Mouse (Mus musculus) liver, embryonic 14.5 days (tissue): ENCODE data around the gene 4931428F04Rik. TPM values are rescaled to one million over a fixed set of nuclear protein-coding genes. Genes with fewer than 3 reads are reported as not detected.
"Not testable (repeated sequence)": the region's sequence is repeated elsewhere in the genome, so short reads cannot be mapped to it uniquely, and the experiment has no call there.

Source experiments
- ATAC-seq: fragments of 200-750 bp; cut with Nextera tagmentation; 2 replicates; pipeline ENCODE4 v1.8.0; 2017; ENCODE audit warnings: moderate number of reproducible peaks, mild to moderate bottlenecking, moderate library complexity; ENCODE audit not compliant: insufficient read depth
- DNase-seq, 3 experiments: peaks; one replicate each; pipeline ENCODE4 v3.0.0-alpha.2; 2012 to 2013; ENCODE audit warnings: low read depth in 3 of 3, low spot score in 3 of 3
- H3K27ac ChIP-seq: fragments of 300-500 bp; sonication (generic); 2 replicates; pipeline ENCODE4 v1.5.1; 2014; ENCODE audit warnings: moderate library complexity, mild to moderate bottlenecking, control low read depth, inconsistent platforms
- H3K27me3 ChIP-seq: fragments of 300-500 bp; sonication (generic); 2 replicates; pipeline ENCODE4 v1.6.1; 2014; ENCODE audit warnings: mild to moderate bottlenecking, low read length, moderate library complexity; ENCODE audit not compliant: control insufficient read depth, insufficient read depth
- H3K36me3 ChIP-seq: fragments of 300-500 bp; sonication (generic); replicated peaks from 2 replicates; pipeline ENCODE4 v1.6.1; 2014; ENCODE audit warnings: low read depth; ENCODE audit not compliant: control insufficient read depth, insufficient read depth
- H3K4me1 ChIP-seq, 2 experiments: fragments of 200-500 bp in 1 of 2; fragments of 300-500 bp in 1 of 2; sonication (generic) in 1 of 2; replicated peaks; 2 replicates each; pipeline ENCODE4 v1.6.1; 2012 to 2014; ENCODE audit warnings: antibody characterized with exemption in 1 of 2, inconsistent platforms in 1 of 2, low read length in 1 of 2; ENCODE audit not compliant: control insufficient read depth in 2 of 2, insufficient read depth in 2 of 2
- H3K4me2 ChIP-seq: fragments of 300-500 bp; sonication (generic); 2 replicates; pipeline ENCODE4 v1.6.1; 2014; ENCODE audit warnings: low read depth, mild to moderate bottlenecking, control low read depth, moderate library complexity
- H3K4me3 ChIP-seq, 2 experiments: fragments of 200-500 bp in 1 of 2; fragments of 300-500 bp in 1 of 2; sonication (generic) in 1 of 2; 2 replicates each; pipeline ENCODE4 v1.5.1; 2012 to 2014; ENCODE audit warnings: low read depth in 2 of 2, low read length in 2 of 2, mild to moderate bottlenecking in 2 of 2, control low read depth in 1 of 2, inconsistent platforms in 1 of 2, moderate library complexity in 1 of 2; ENCODE audit not compliant: insufficient read depth in 1 of 2
- H3K9ac ChIP-seq: fragments of 300-500 bp; sonication (generic); replicated peaks from 2 replicates; pipeline ENCODE4 v1.6.1; 2014; ENCODE audit warnings: mild to moderate bottlenecking, control low read depth, moderate library complexity
- H3K9me3 ChIP-seq: fragments of 300-500 bp; sonication (generic); 2 replicates; pipeline ENCODE4 v1.6.1; 2016; ENCODE audit warnings: low read length, mixed read lengths; ENCODE audit not compliant: control insufficient read depth
- CTCF ChIP-seq: IDR thresholded peaks from 2 replicates; pipeline ENCODE4 v1.5.1; 2016; ENCODE audit warnings: antibody characterized with exemption, low read depth, control low read depth
- EP300 ChIP-seq: IDR thresholded peaks from 2 replicates; pipeline ENCODE4 v1.6.1; 2016; ENCODE audit warnings: antibody characterized with exemption, low read depth
- WGBS: fragments of 180-500 bp; shearing (Covaris S2); extraction: QIAGEN DNeasy Blood & Tissue Kit; methylation state at CpG from one replicate; pipeline ENCODE4 v1.1.7; 2014; ENCODE audit not compliant: insufficient replicate concordance; 5-methylcytosine and 5-hydroxymethylcytosine counted together
- microRNA counts: library from miRNA; unstranded; fragments of <30 nt; microRNA quantifications from one replicate; lab custom pipeline; 2016
- microRNA-seq: library from miRNA; unstranded; fragments of <30 nt; microRNA quantifications from one replicate; pipeline ENCODE4, GENCODE M21; 2016
- polyA plus RNA-seq, 2 experiments: library from polyadenylated mRNA; depleted of rRNA in 1 of 2; stranded (reverse) in 1 of 2; unstranded in 1 of 2; fragments of >200 nt; fragmentation: Nextera tagmentation in 1 of 2; extraction: Ambion mirVana in 1 of 2; gene quantifications; 2 replicates each; pipeline versions ENCODE4 v1.2.1 to v1.2.3; 2012 to 2014

Gene 4931428F04Rik
- polyA plus RNA-seq, 2 experiments, result 0.62 to 1.3 TPM

DNA sequence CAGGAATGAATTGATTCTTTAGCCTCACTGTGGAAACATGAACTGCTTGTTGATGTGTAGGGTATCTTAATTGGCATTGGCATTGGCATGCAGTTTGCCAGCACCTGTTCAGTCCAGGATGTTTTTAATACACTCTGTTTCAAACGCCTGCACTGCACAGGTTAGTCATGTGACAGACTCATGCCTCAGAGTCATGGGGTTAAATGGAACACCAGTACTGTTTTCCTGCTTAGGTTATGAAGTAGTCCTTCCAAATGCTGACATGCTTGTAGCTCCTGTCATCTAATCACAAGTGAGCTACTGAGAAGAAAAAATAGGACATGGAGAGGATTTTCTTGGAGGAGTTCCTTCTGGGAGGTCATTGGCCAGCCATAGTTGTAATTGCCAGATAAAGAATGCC lies 54.5 kb downstream of the 4931428F04Rik start:
- no peak for DNase-seq
- Histone ChIP-seq H3K4me2 (no peak overlapping the region), H3K4me3 (no peak overlapping the region), H3K9me3 (no peaks in the 10 kb centered on the region), H3K27me3 (no peaks in the 10 kb centered on the region), H3K36me3 (peaks cover 21% of the 10 kb centered on the region), H3K27ac (no peak overlapping the region), H3K4me1 (peaks cover 11 to 14% of the 10 kb centered on the region in 2 experiments), H3K9ac (no peak overlapping the region)
- WGBS, result 81% methylated on average over 1 of the region's 1 CpGs
- no peak for ATAC-seq
- no peak for TF ChIP-seq CTCF
- no peak for TF ChIP-seq EP300

DNA sequence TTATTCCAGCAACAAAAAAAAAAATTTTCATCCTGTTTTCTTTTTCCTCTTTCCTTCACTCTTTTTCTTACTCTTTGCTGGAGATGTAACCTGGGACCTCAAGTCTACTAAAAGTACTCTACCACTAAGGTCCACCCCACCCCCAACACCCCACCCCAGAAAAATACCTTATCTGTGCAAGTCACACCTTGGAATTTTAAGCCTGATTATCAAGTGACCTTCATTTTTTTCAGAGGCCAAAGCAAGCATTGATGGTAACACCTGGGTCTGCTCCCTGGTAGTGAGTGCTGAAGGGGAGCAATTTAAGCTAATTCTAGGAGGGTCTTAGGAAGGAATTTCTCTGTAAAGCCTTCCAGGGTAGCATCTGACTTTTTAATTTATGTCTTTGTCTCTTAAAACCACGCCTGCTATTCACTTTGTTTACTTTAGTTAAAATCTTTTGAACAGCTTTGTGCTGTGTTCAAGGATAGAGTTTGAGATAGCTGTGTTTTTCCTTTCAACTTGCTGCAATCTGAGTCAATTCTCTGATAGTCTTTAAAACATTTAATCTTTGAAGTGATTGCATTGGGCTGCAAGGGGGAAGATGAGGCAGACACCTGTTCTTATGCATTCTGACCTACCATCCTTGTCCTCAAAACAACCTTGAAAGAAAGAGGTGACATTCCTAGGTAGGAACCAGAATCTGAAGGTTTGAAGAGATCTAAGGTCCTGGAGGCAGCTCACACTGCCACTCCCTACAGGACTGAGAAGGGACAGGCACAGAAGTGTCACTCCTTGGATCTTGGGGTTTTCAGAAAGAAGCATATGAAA lies 56.3 kb downstream of the 4931428F04Rik start:
- H3K9me3 ChIP-seq, result no peaks in the 10 kb centered on the region
- no peak overlapping the region for H3K4me3 ChIP-seq
- H3K4me1 ChIP-seq, result peaks cover 11 to 14% of the 10 kb centered on the region in 2 experiments
- H3K9ac ChIP-seq, result no peak overlapping the region; the same call in 1 of the 2 replicates
- no peak overlapping the region for H3K27ac ChIP-seq
- peak overlapping the region; percentile 41 for H3K4me2 ChIP-seq
- no peaks in the 10 kb centered on the region for H3K27me3 ChIP-seq
- H3K36me3 ChIP-seq, result peaks cover 10% of the 10 kb centered on the region
- no peak for TF ChIP-seq CTCF
- no peak for TF ChIP-seq EP300
- DNase-seq, result no peak
- no peak; the same call in 1 of the 2 replicates for ATAC-seq
- 58% methylated on average over 1 of the region's 1 CpGs for WGBS

DNA sequence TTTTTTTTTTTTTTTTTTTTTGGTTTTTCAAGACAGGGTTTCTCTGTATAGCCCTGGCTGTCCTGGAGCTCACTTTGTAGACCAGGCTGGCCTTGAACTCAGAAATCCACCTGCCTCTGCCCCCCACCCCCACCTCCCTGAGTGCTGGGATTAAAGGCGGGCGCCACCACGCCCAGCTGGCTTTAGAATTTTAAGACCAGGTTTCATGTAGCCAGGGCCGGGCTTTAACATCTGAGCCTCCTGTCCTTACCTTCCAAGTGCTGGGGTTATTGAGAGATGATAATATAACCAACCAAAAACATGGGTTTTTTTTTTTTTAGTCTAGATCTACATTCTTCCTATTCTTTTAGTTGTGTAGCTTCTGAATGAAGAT lies 57.4 kb downstream of the 4931428F04Rik start:
- not testable (repeated sequence) for H3K4me3 ChIP-seq, DNase-seq, H3K27me3 ChIP-seq, H3K9ac ChIP-seq, ATAC-seq, H3K4me2 ChIP-seq, H3K9me3 ChIP-seq, H3K27ac ChIP-seq, H3K36me3 ChIP-seq
- H3K4me1 ChIP-seq, result peaks cover 11 to 12% of the 10 kb centered on the region in 2 experiments
- WGBS, result 79% methylated on average over 4 of the region's 4 CpGs

DNA sequence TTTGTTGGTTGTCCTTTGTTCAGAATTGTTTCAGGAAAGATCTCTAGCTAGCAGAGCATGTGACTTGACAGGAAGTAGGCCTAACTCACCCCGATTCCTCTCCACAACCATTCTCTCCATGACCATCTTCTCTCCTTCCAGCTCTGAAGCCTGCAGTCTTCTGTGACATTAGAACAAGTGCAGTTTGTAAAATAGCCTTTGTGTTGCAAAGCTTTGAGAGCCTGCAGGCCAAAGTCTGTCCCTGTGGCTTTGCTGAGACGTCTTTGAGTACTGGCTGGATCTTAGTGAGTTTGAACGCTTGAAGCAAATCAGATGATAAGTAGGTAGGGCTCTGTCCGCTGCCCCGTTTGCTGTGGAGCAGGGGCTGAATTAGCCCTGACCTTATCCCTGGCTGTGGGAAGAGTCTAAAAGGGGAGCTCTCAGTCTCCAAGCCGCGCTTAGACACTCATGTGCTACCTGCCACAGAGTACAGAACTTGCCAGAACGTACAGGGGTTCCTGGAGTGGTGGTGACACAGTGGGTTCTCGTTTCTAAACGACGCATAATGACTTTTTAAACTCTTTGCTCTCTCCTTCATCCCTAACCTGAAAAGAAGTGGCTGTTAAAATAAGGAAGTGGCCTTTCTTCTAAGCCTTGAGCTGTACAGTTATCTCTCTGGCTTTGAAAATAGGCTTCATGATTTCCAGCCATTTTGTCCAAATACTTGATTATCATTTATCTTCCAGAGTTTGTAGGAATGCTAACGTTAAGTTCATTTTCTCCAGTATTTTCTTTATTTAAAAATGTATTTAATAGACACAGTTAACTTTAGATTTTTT lies 58.0 kb downstream of the 4931428F04Rik start:
- ATAC-seq (no peak), DNase-seq (no peak)
- no peak overlapping the region for H3K4me2 ChIP-seq
- H3K27ac ChIP-seq, result no peak overlapping the region
- peaks cover 11 to 14% of the 10 kb centered on the region in 2 experiments for H3K4me1 ChIP-seq
- peaks cover 10% of the 10 kb centered on the region for H3K36me3 ChIP-seq
- no peak overlapping the region for H3K9ac ChIP-seq
- TF ChIP-seq EP300 (no peak), CTCF (no peak)
- WGBS, result 67% methylated on average over 12 of the region's 12 CpGs
- no peaks in the 10 kb centered on the region for H3K27me3 ChIP-seq
- no peaks in the 10 kb centered on the region for H3K9me3 ChIP-seq
- no peak overlapping the region for H3K4me3 ChIP-seq

MicroRNA genes within 50 kb of the gene (microRNA counts, 519-probe panel; counts per million panel counts)
- microRNA mmu-miR-328 (lab: Ali Mortazavi, UCI), result 69.9 counts per million

Small RNA genes lying within 50 kb of the gene (microRNA-seq; reads per million reads assigned to microRNA genes)
- not detected for gene Gm27320
- 373 reads per million, percentile 62 among the genes with 10 or more reads in this experiment for gene Mir328

Other genes with a start within 250 kb of the 4931428F04Rik start
- 0.18 and 0.22 TPM in 2 replicates for gene Ces3a, start 241.3 kb downstream of the 4931428F04Rik start, polyA plus RNA-seq (2012; rRNA removed)
- gene Ces3a, start 241.3 kb downstream of the 4931428F04Rik start, polyA plus RNA-seq (2014; fragmentation: Nextera tagmentation; extraction: Ambion mirVana), result 0.14 and 0.23 TPM in 2 replicates
- not detected in 2 replicates for gene Ces3b, start 206.1 kb downstream of the 4931428F04Rik start, polyA plus RNA-seq (2012; rRNA removed)
- gene Ces3b, start 206.1 kb downstream of the 4931428F04Rik start, polyA plus RNA-seq (2014; fragmentation: Nextera tagmentation; extraction: Ambion mirVana), result not detected in 2 replicates
- gene Ces4a, start 158.1 kb downstream of the 4931428F04Rik start, polyA plus RNA-seq (2012; rRNA removed), result not detected in 2 replicates
- gene Ces4a, start 158.1 kb downstream of the 4931428F04Rik start, polyA plus RNA-seq (2014; fragmentation: Nextera tagmentation; extraction: Ambion mirVana), result not detected in 2 replicates
- gene Cbfb, start 119.2 kb downstream of the 4931428F04Rik start, polyA plus RNA-seq (2012; rRNA removed), result 3.6 and 5.8 TPM in 2 replicates
- 7.5 and 7.8 TPM in 2 replicates for gene Cbfb, start 119.2 kb downstream of the 4931428F04Rik start, polyA plus RNA-seq (2014; fragmentation: Nextera tagmentation; extraction: Ambion mirVana)
- gene D230025D16Rik, start 64.7 kb downstream of the 4931428F04Rik start, polyA plus RNA-seq (2012; rRNA removed), result 10.7 and 11.9 TPM in 2 replicates
- gene D230025D16Rik, start 64.7 kb downstream of the 4931428F04Rik start, polyA plus RNA-seq (2014; fragmentation: Nextera tagmentation; extraction: Ambion mirVana), result 14.7 and 16.7 TPM in 2 replicates
- 1.6 and 1.7 TPM in 2 replicates for gene B3gnt9, start 34.7 kb downstream of the 4931428F04Rik start, polyA plus RNA-seq (2012; rRNA removed)
- 2.3 and 3.1 TPM in 2 replicates for gene B3gnt9, start 34.7 kb downstream of the 4931428F04Rik start, polyA plus RNA-seq (2014; fragmentation: Nextera tagmentation; extraction: Ambion mirVana)
- 5.5 and 6.0 TPM in 2 replicates for gene Tradd, start 25.3 kb downstream of the 4931428F04Rik start, polyA plus RNA-seq (2012; rRNA removed)
- gene Tradd, start 25.3 kb downstream of the 4931428F04Rik start, polyA plus RNA-seq (2014; fragmentation: Nextera tagmentation; extraction: Ambion mirVana), result 11.5 and 15.8 TPM in 2 replicates
- 1.0 and 1.3 TPM in 2 replicates for gene Fbxl8, start 25.2 kb downstream of the 4931428F04Rik start, polyA plus RNA-seq (2012; rRNA removed)
- gene Fbxl8, start 25.2 kb downstream of the 4931428F04Rik start, polyA plus RNA-seq (2014; fragmentation: Nextera tagmentation; extraction: Ambion mirVana), result 0.75 and 0.83 TPM in 2 replicates
- 0.03 TPM in 1 of 2 replicates, not detected in the other for gene Hsf4, start 20.1 kb downstream of the 4931428F04Rik start, polyA plus RNA-seq (2012; rRNA removed)
- gene Hsf4, start 20.1 kb downstream of the 4931428F04Rik start, polyA plus RNA-seq (2014; fragmentation: Nextera tagmentation; extraction: Ambion mirVana), result 0.08 TPM in 1 of 2 replicates, not detected in the other
- gene Nol3, start 13.7 kb downstream of the 4931428F04Rik start, polyA plus RNA-seq (2012; rRNA removed), result 0.02 and 0.03 TPM in 2 replicates
- not detected in 2 replicates for gene Nol3, start 13.7 kb downstream of the 4931428F04Rik start, polyA plus RNA-seq (2014; fragmentation: Nextera tagmentation; extraction: Ambion mirVana)
- 6.2 and 6.5 TPM in 2 replicates for gene Exoc3l, start 6.2 kb upstream of the 4931428F04Rik start, polyA plus RNA-seq (2012; rRNA removed)
- gene Exoc3l, start 6.2 kb upstream of the 4931428F04Rik start, polyA plus RNA-seq (2014; fragmentation: Nextera tagmentation; extraction: Ambion mirVana), result 4.5 and 4.7 TPM in 2 replicates
- 275 and 297 TPM in 2 replicates for gene E2f4, start 7.8 kb upstream of the 4931428F04Rik start, polyA plus RNA-seq (2012; rRNA removed)
- gene E2f4, start 7.8 kb upstream of the 4931428F04Rik start, polyA plus RNA-seq (2014; fragmentation: Nextera tagmentation; extraction: Ambion mirVana), result 206 and 227 TPM in 2 replicates
- 3.6 and 4.2 TPM in 2 replicates for gene Elmo3, start 15.7 kb upstream of the 4931428F04Rik start, polyA plus RNA-seq (2012; rRNA removed)
- 2.5 and 2.8 TPM in 2 replicates for gene Elmo3, start 15.7 kb upstream of the 4931428F04Rik start, polyA plus RNA-seq (2014; fragmentation: Nextera tagmentation; extraction: Ambion mirVana)
- 10.4 and 12.1 TPM in 2 replicates for gene Lrrc29, start 36.4 kb upstream of the 4931428F04Rik start, polyA plus RNA-seq (2012; rRNA removed)
- 9.1 and 11.4 TPM in 2 replicates for gene Lrrc29, start 36.4 kb upstream of the 4931428F04Rik start, polyA plus RNA-seq (2014; fragmentation: Nextera tagmentation; extraction: Ambion mirVana)
- gene Tmem208, start 36.5 kb upstream of the 4931428F04Rik start, polyA plus RNA-seq (2012; rRNA removed), result 59.1 and 66.5 TPM in 2 replicates
- 103 and 107 TPM in 2 replicates for gene Tmem208, start 36.5 kb upstream of the 4931428F04Rik start, polyA plus RNA-seq (2014; fragmentation: Nextera tagmentation; extraction: Ambion mirVana)
- 3.4 and 4.4 TPM in 2 replicates for gene Fhod1, start 58.1 kb upstream of the 4931428F04Rik start, polyA plus RNA-seq (2012; rRNA removed)
- 0.42 and 0.82 TPM in 2 replicates for gene Fhod1, start 58.1 kb upstream of the 4931428F04Rik start, polyA plus RNA-seq (2014; fragmentation: Nextera tagmentation; extraction: Ambion mirVana)
- 0.87 and 0.90 TPM in 2 replicates for gene Slc9a5, start 59.0 kb upstream of the 4931428F04Rik start, polyA plus RNA-seq (2012; rRNA removed)
- 0.08 and 0.14 TPM in 2 replicates for gene Slc9a5, start 59.0 kb upstream of the 4931428F04Rik start, polyA plus RNA-seq (2014; fragmentation: Nextera tagmentation; extraction: Ambion mirVana)
- gene Plekhg4, start 83.4 kb upstream of the 4931428F04Rik start, polyA plus RNA-seq (2012; rRNA removed), result 0.08 TPM in 2 replicates
- 0.06 TPM in 2 replicates for gene Plekhg4, start 83.4 kb upstream of the 4931428F04Rik start, polyA plus RNA-seq (2014; fragmentation: Nextera tagmentation; extraction: Ambion mirVana)
- gene Kctd19, start 123.6 kb upstream of the 4931428F04Rik start, polyA plus RNA-seq (2012; rRNA removed), result not detected in 2 replicates
- gene Kctd19, start 123.6 kb upstream of the 4931428F04Rik start, polyA plus RNA-seq (2014; fragmentation: Nextera tagmentation; extraction: Ambion mirVana), result not detected in 2 replicates
- gene Lrrc36, start 123.7 kb upstream of the 4931428F04Rik start, polyA plus RNA-seq (2012; rRNA removed), result 0.04 and 0.09 TPM in 2 replicates
- 0.08 and 0.10 TPM in 2 replicates for gene Lrrc36, start 123.7 kb upstream of the 4931428F04Rik start, polyA plus RNA-seq (2014; fragmentation: Nextera tagmentation; extraction: Ambion mirVana)
- 0.49 and 0.60 TPM in 2 replicates for gene Tppp3, start 181.7 kb upstream of the 4931428F04Rik start, polyA plus RNA-seq (2012; rRNA removed)
- 0.49 and 0.63 TPM in 2 replicates for gene Tppp3, start 181.7 kb upstream of the 4931428F04Rik start, polyA plus RNA-seq (2014; fragmentation: Nextera tagmentation; extraction: Ambion mirVana)
- gene Zdhhc1, start 207.0 kb upstream of the 4931428F04Rik start, polyA plus RNA-seq (2012; rRNA removed), result 2.2 and 2.4 TPM in 2 replicates
- 0.90 and 1.2 TPM in 2 replicates for gene Zdhhc1, start 207.0 kb upstream of the 4931428F04Rik start, polyA plus RNA-seq (2014; fragmentation: Nextera tagmentation; extraction: Ambion mirVana)
- 1.1 TPM in 2 replicates for gene Hsd11b2, start 228.9 kb upstream of the 4931428F04Rik start, polyA plus RNA-seq (2012; rRNA removed)
- gene Hsd11b2, start 228.9 kb upstream of the 4931428F04Rik start, polyA plus RNA-seq (2014; fragmentation: Nextera tagmentation; extraction: Ambion mirVana), result 0.42 and 0.99 TPM in 2 replicates